Mouse (Mus musculus) lung, embryonic 15.5 days (tissue): Measurements from ENCODE around the gene Sumo1. TPM values are rescaled to one million over a fixed set of nuclear protein-coding genes. Genes with fewer than 3 reads are reported as not detected.
"Not testable (repeated sequence)": the region's sequence is repeated elsewhere in the genome, so short reads cannot be mapped to it uniquely, and the experiment has no call there.

Experiments
- ATAC-seq: fragments of 200-750 bp; cut with Nextera tagmentation; 2 replicates; pipeline ENCODE4 v1.8.0; 2017; ENCODE audit warnings: moderate number of reproducible peaks, borderline replicate concordance; ENCODE audit not compliant: low FRiP score, low TSS enrichment; ENCODE audit errors: extremely low read depth
- H3K27ac ChIP-seq: fragments of 300-500 bp; sonication (generic); 2 replicates; pipeline ENCODE4 v1.5.1; 2015; ENCODE audit warnings: moderate library complexity, mild to moderate bottlenecking, inconsistent platforms
- H3K27me3 ChIP-seq: fragments of 300-500 bp; sonication (generic); 2 replicates; pipeline ENCODE4 v1.6.1; 2015; ENCODE audit warnings: inconsistent platforms
- H3K36me3 ChIP-seq: fragments of 300-500 bp; sonication (generic); 2 replicates; pipeline ENCODE4 v1.6.1; 2015; ENCODE audit warnings: inconsistent platforms
- H3K4me1 ChIP-seq: fragments of 300-500 bp; sonication (generic); 2 replicates; pipeline ENCODE4 v1.6.1; 2015; ENCODE audit warnings: inconsistent platforms
- H3K4me2 ChIP-seq: fragments of 300-500 bp; sonication (generic); 2 replicates; pipeline ENCODE4 v1.6.1; 2015; ENCODE audit warnings: inconsistent platforms, mild to moderate bottlenecking, moderate library complexity
- H3K4me3 ChIP-seq: fragments of 300-500 bp; sonication (generic); 2 replicates; pipeline ENCODE4 v1.5.1; 2015; ENCODE audit warnings: mild to moderate bottlenecking, inconsistent platforms
- H3K9ac ChIP-seq: fragments of 300-500 bp; sonication (generic); 2 replicates; pipeline ENCODE4 v1.6.1; 2015; ENCODE audit warnings: inconsistent platforms
- H3K9me3 ChIP-seq: fragments of 300-500 bp; sonication (generic); 2 replicates; pipeline ENCODE4 v1.6.1; 2016; ENCODE audit warnings: inconsistent platforms
- WGBS: fragments of 180-500 bp; shearing (Covaris S2); methylation state at CpG from one replicate; pipeline ENCODE4 v1.1.7; 2015; 5-methylcytosine and 5-hydroxymethylcytosine counted together
- polyA plus RNA-seq: library from polyadenylated mRNA; unstranded; fragments of >200 nt; fragmentation: Nextera tagmentation; extraction: Ambion mirVana; gene quantifications from 2 replicates; pipeline ENCODE4 v1.2.1, GENCODE M21; 2015

Sumo1 gene
- polyA plus RNA-seq, 1 experiment from 2014 or later: 400 TPM

DNA sequence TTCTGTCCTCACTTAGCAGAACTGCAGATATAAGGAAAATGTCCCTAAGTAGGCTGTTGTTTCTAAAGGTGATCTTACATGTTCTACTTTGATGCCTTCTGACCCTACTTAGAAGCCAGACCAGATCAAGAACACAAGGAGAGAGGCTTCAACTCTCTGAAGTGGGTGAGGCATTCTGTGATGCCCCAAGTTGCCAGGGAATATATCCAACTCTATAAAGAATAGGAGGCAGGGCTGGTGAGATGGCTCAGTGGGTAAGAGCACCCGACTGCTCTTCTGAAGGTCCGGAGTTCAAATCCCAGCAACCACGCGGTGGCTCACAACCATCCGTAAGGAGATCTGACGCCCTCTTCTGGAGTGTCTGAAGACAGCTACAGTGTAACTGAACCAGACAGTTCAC lies 40.3 kb downstream of the Sumo1 start:
- not testable (repeated sequence) for H3K4me2 ChIP-seq, H3K27me3 ChIP-seq, H3K9me3 ChIP-seq, H3K36me3 ChIP-seq, H3K9ac ChIP-seq, H3K27ac ChIP-seq, ATAC-seq, H3K4me3 ChIP-seq, H3K4me1 ChIP-seq
- WGBS: 89% methylated on average over 6 of the region's 6 CpGs

DNA sequence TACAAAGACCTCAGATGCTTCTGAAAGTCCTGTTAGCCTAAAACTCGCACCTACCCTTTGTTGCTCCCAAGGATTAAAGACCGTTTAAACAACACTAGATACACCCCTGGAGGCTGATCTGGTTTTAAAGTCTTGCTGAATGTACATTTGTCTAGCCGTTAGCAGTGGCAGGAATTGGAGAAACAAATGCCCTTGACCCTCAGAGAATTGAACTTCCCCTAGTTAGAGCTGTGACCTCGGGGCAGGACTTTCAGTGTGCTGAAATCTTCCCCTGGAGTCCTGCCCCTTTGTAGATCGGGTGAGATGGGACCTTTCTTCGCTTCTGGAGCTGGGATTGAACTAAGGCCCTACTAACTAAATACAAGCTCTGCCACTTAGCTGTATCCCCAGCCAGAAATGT lies 41.4 kb downstream of the Sumo1 start:
- Histone ChIP-seq H3K9ac (no peak overlapping the region), H3K4me1 (no peaks in the 10 kb centered on the region), H3K27me3 (no peaks in the 10 kb centered on the region), H3K9me3 (no peaks in the 10 kb centered on the region), H3K27ac (no peak overlapping the region), H3K36me3 (no peaks in the 10 kb centered on the region), H3K4me3 (no peak overlapping the region), H3K4me2 (no peak overlapping the region)
- no peak for ATAC-seq
- WGBS: 40% methylated on average over 6 of the region's 6 CpGs

DNA sequence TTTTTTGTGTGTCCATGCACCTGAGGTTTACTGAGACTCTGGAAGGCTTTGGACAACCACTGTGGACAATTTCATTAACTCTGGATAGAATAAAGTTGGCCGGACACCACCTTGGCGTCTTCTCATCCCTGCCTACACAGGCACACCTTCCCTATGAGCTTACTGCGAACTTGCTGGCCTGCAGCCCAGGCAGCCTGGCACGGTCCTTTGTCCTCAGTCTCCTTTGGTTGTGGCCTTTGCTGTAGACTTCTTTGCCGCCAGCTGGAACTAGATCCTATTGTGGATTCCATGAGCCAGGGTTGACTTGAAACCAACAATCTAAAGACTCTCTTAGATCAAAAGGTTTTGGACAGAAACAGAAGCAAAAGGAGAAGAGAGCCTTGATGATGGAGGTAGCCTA lies 45.2 kb downstream of the Sumo1 start:
- Histone ChIP-seq H3K9ac (no peak overlapping the region), H3K27ac (no peak overlapping the region), H3K4me1 (no peaks in the 10 kb centered on the region), H3K4me3 (no peak overlapping the region), H3K9me3 (no peaks in the 10 kb centered on the region), H3K27me3 (no peaks in the 10 kb centered on the region), H3K4me2 (no peak overlapping the region), H3K36me3 (no peaks in the 10 kb centered on the region)
- no peak for ATAC-seq
- WGBS: 83% methylated on average over 5 of the region's 5 CpGs

DNA sequence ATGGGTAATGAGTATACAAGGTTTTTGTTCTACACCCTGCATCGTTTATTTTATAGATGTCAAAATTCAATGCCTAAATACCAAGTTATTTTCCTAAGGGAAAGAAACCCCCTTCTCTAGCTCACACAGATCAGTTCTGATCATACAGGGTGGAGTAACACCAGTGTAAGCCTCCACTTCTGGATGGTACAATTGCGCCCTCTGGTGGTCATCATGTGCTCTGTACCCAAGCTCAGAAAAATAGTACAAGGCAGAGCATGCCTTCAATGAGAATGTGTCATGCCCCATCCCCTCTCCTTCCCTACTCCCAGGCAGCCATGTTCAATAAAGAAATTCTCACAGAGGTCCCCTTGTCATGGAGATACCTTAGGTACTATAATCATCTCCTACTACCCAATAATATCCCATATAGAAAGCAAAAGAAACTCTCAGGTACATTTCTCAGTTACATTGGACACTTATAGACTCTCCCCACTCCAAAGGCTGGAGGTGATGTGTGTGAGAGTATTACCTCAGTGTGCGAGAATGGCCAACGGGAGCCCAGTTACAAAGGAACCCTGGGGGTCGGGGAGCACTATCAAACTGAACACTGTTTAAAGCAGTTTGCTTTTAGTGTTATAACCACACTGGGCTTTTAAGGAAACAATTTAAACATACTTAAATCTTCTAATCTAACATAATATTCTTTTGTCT lies 47.2 kb downstream of the Sumo1 start:
- Histone ChIP-seq H3K4me2 (no peak overlapping the region), H3K27me3 (no peaks in the 10 kb centered on the region), H3K27ac (no peak overlapping the region), H3K9me3 (no peaks in the 10 kb centered on the region), H3K4me1 (no peaks in the 10 kb centered on the region), H3K4me3 (no peak overlapping the region), H3K9ac (no peak overlapping the region), H3K36me3 (no peaks in the 10 kb centered on the region)
- ATAC-seq: peak; percentile 84
- WGBS: 20% methylated on average over 5 of the region's 5 CpGs

DNA sequence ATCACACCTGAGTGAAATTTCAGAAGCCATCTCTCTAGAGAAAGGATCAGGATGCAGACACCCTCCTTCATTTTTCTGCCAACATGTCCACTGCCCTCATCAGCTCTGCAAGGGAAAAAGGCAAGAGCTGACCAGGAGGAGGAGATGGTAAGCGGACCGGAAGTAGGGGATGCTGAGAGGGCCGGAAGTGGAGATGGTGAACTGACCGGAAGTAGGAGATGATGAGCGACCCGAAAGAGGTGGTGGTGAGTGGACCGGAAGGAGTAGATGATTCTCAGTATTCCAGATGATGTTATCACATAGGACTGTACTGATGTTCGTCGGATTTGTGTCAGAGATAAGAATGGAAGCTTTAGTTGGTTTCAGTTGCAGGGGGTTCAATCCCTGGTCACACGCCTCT lies 51.4 kb downstream of the Sumo1 start:
- H3K27me3 ChIP-seq: no peaks in the 10 kb centered on the region
- H3K9ac ChIP-seq: no peak overlapping the region
- H3K4me2 ChIP-seq: no peak overlapping the region
- no peak for ATAC-seq
- no peak overlapping the region for H3K27ac ChIP-seq
- no peaks in the 10 kb centered on the region for H3K4me1 ChIP-seq
- WGBS: 82% methylated on average over 10 of the region's 10 CpGs
- H3K36me3 ChIP-seq: no peaks in the 10 kb centered on the region
- no peaks in the 10 kb centered on the region for H3K9me3 ChIP-seq
- no peak overlapping the region for H3K4me3 ChIP-seq

DNA sequence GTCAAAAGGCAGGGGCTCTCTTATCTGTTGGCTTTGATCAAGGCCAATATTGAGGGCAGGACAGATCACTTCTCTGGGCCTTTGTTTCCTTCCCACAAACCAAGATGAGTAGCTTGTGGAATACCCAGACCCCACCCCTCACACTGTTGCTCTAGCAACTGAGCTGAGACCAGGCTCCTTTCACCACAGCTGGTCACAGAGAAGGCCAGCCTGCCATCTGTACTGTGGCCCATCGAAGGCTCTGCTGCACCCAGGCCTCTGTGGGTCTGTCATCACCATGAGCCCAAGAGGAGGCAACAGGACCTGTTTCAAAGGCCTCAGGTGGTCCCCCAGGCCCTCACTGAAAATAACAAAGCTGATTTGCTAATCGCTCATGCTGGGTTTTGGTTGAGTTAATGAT lies 55.6 kb downstream of the Sumo1 start:
- H3K9me3 ChIP-seq: no peaks in the 10 kb centered on the region
- ATAC-seq: no peak
- no peaks in the 10 kb centered on the region for H3K27me3 ChIP-seq
- no peak overlapping the region for H3K9ac ChIP-seq
- no peak overlapping the region for H3K4me2 ChIP-seq
- no peak overlapping the region for H3K4me3 ChIP-seq
- 79% methylated on average over 2 of the region's 2 CpGs for WGBS
- no peaks in the 10 kb centered on the region for H3K4me1 ChIP-seq
- no peaks in the 10 kb centered on the region for H3K36me3 ChIP-seq
- no peak overlapping the region for H3K27ac ChIP-seq

DNA sequence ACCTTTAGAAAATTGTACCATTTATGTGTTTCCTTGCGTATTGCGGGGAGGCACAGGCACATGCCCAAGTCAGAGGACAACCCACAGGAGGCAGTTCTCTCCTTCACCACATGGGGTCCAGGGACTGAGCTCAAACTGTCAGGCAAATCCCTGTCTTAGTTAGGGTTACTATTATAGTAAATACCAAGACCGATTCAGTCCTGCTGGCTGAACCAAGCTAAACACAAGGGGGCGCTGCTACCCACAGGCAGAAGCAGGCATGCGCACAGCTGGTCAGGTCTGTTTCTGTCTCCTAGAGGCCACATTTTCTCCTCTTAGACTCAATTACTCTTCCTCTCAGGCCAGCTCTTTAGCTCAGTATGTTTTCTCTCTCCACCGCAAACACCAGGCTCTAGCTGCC lies 56.8 kb downstream of the Sumo1 start:
- no peaks in the 10 kb centered on the region for H3K36me3 ChIP-seq
- no peak overlapping the region for H3K9ac ChIP-seq
- no peak overlapping the region for H3K27ac ChIP-seq
- no peaks in the 10 kb centered on the region for H3K27me3 ChIP-seq
- H3K4me3 ChIP-seq: no peak overlapping the region
- no peaks in the 10 kb centered on the region for H3K9me3 ChIP-seq
- no peak for ATAC-seq
- H3K4me1 ChIP-seq: no peaks in the 10 kb centered on the region
- WGBS: 44% methylated on average over 6 of the region's 6 CpGs
- H3K4me2 ChIP-seq: no peak overlapping the region

DNA sequence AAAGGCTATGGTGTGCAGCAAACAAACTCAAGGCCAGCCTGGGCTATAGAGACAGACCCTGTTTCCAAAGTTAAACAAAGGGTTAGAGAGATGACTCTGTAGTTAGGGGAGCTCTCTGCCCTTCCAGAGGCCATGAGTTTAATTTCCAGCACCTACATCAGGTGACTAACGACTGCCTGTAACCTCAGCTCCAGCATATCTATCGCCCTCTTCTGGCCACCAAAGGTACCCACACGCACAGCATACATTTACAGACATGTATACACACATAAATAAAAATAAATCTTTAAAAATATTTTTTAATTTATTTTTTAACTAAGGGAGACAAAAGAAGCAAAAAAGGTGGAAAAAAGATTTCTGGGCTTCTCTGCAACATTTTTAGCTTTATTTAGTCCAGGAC lies 59.7 kb downstream of the Sumo1 start:
- H3K27ac ChIP-seq: no peak overlapping the region
- WGBS: 92% methylated on average over 3 of the region's 3 CpGs

DNA sequence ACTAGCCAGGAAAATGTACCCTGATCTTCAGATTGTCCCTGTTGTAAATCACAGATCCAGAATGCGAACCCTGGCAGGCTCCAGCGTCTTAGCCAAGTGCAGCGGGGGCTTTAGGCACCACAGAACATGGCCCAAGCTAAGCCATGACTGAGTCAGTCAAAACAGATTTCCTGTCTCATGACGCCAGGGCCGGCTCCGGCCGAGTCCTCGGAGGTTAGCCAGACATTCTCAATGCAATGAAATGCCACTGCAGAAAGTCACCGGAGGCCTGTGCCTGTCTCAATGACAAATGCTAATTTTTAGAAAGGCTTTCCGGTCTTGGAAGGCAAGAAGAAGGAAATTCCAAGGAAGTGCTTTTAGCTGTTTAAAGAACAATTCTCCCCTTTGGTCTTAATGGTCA lies 60.7 kb downstream of the Sumo1 start:
- H3K9ac ChIP-seq: no peak overlapping the region
- peak overlapping the region; percentile 11; the same call in 1 of the 2 replicates for H3K27ac ChIP-seq
- no peak overlapping the region for H3K4me2 ChIP-seq
- no peaks in the 10 kb centered on the region for H3K9me3 ChIP-seq
- no peaks in the 10 kb centered on the region for H3K36me3 ChIP-seq
- ATAC-seq: no peak
- H3K4me3 ChIP-seq: no peak overlapping the region
- WGBS: 41% methylated on average over 10 of the region's 10 CpGs
- H3K27me3 ChIP-seq: no peaks in the 10 kb centered on the region
- H3K4me1 ChIP-seq: peaks cover 8% of the 10 kb centered on the region; the same call in 1 of the 2 replicates

More for the DNA sequence above, 59.7 kb downstream of the Sumo1 start:
- Histone ChIP-seq H3K9ac (no peak overlapping the region), H3K4me3 (no peak overlapping the region), H3K9me3 (no peaks in the 10 kb centered on the region), H3K27me3 (no peaks in the 10 kb centered on the region), H3K36me3 (no peaks in the 10 kb centered on the region), H3K4me2 (no peak overlapping the region), H3K4me1 (peaks cover 8% of the 10 kb centered on the region; the same call in 1 of the 2 replicates)
- no peak for ATAC-seq

DNA sequence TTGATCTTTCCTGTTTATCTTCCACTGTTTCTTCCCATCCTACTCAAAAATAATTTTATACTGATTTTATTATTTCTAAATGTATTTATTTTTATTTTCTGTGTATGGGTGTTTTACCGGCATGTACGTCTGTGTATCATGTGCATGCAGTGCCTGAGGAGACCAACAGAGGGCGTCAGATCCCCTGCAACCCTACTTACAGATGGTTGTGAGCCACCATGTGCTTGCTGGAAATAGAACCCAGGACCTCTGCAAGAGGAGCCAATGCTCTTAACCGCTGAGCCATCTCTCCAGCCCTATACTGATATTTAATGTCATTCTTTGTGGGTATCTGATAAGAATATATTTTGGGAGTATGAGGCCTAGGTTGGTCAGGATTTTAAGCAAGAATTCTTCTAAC lies 61.2 kb downstream of the Sumo1 start:
- Histone ChIP-seq H3K9ac (no peak overlapping the region), H3K4me1 (peaks cover 8% of the 10 kb centered on the region; the same call in 1 of the 2 replicates), H3K4me2 (no peak overlapping the region), H3K36me3 (no peaks in the 10 kb centered on the region), H3K9me3 (no peaks in the 10 kb centered on the region), H3K4me3 (no peak overlapping the region), H3K27ac (peak overlapping the region; percentile 11; the same call in 1 of the 2 replicates), H3K27me3 (no peaks in the 10 kb centered on the region)
- WGBS: 82% methylated on average over 4 of the region's 4 CpGs
- no peak for ATAC-seq

DNA sequence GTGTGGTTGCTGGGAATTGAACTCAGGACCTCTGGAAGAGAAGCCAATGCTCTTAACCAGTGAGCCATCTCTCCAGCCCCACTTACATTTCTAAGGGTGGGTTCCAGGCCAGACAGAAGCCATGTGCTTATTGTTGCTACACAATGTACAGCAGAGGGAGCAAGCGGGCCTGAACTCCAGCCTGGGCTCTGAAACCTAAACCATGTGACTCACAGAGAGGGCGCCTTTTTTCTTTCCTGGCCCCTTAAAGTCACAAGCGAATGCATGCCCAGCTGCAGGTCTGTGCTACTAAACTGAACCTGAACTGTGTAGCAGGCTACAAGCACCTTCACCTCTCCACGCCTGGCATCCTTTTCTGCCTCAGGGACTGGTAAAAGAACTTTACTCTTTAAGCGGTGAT lies 61.7 kb downstream of the Sumo1 start:
- H3K4me1 ChIP-seq: peaks cover 11% of the 10 kb centered on the region
- 66% methylated on average over 5 of the region's 5 CpGs for WGBS
- H3K27ac ChIP-seq: no peak overlapping the region

DNA sequence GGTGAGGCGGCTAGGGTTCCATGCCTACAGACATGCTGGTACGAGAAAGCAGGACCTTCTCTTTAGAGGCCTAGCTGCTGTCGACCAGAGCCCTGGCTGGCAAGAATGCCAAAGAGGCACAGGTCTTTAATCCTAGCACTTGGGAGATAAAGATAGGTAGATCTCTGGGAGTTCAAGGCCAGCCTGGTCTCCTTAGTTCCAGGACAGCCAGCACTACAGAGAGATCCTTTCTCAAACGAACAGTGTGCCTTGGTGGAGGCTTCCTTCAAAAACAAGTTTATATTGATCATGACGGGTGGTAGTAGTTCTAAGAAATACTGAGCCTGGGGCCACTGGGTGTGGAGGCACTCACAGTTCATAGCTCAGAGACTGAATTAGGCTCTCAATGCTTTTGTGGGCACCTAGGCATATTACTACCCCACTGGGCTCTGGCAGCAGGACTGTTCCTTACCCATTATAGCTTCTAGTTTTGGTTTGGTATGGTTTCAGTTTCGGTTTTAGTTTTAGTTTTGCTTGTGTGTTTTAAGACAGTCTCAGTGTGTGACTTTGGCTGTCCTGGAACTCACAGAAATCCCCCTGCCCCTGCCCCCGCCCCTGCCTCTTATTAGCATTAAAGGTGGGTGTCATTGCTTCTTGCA lies 62.4 kb downstream of the Sumo1 start:
- H3K36me3 ChIP-seq: no peaks in the 10 kb centered on the region
- H3K9ac ChIP-seq: no peak overlapping the region
- 81% methylated on average over 7 of the region's 7 CpGs for WGBS
- no peak for ATAC-seq
- H3K4me1 ChIP-seq: peaks cover 14% of the 10 kb centered on the region
- H3K4me3 ChIP-seq: no peak overlapping the region
- H3K4me2 ChIP-seq: no peak overlapping the region
- H3K9me3 ChIP-seq: no peaks in the 10 kb centered on the region
- no peaks in the 10 kb centered on the region for H3K27me3 ChIP-seq
- no peak overlapping the region for H3K27ac ChIP-seq

More for the DNA sequence above, 61.7 kb downstream of the Sumo1 start:
- no peak overlapping the region for H3K4me3 ChIP-seq
- no peak overlapping the region for H3K4me2 ChIP-seq
- no peaks in the 10 kb centered on the region for H3K36me3 ChIP-seq
- H3K27me3 ChIP-seq: no peaks in the 10 kb centered on the region
- H3K9ac ChIP-seq: no peak overlapping the region
- H3K9me3 ChIP-seq: no peaks in the 10 kb centered on the region
- no peak for ATAC-seq
